Mouse (Mus musculus): ENCODE results near the gene Nrtn.

GRCm38 (mm10) chr17:56778779-56779362 is 21.5 kb upstream of the Nrtn start:
- TF ChIP-seq POLR2A (IDR thresholded peaks at IDR 0.05; ENCODE audit: insufficient read length, low read depth) (no peak), TCF12 (IDR thresholded peaks at IDR 0.05; ENCODE audit: insufficient read depth, poor library complexity, severe bottlenecking) (no peak), USF1 (IDR thresholded peaks at IDR 0.05; ENCODE audit: low read depth) (no peak), MAX (IDR thresholded peaks at IDR 0.05; ENCODE audit: low read depth) (no peak), CEBPB (IDR thresholded peaks at IDR 0.05; ENCODE audit: insufficient read depth, poor library complexity, severe bottlenecking) (no peak), POLR2AphosphoS2 (IDR thresholded peaks at IDR 0.05; ENCODE audit: insufficient read length, low read depth) (no peak)
